Mouse (Mus musculus) liver, embryonic 15.5 days (tissue): ENCODE data around the gene Gpr179. TPM values are rescaled to one million over a fixed set of nuclear protein-coding genes. Genes with fewer than 3 reads are reported as not detected.

ENCODE experiments used
- ATAC-seq: fragments of 200-750 bp; cut with Nextera tagmentation; 2 replicates; pipeline ENCODE4 v1.8.0; 2017; ENCODE audit warnings: moderate number of reproducible peaks, mild to moderate bottlenecking, moderate library complexity; ENCODE audit not compliant: insufficient read depth
- H3K27ac ChIP-seq: fragments of 300-500 bp; sonication (generic); replicated peaks from 2 replicates; pipeline ENCODE4 v1.5.1; 2015; ENCODE audit warnings: mild to moderate bottlenecking, inconsistent platforms
- H3K27me3 ChIP-seq: fragments of 300-500 bp; sonication (generic); 2 replicates; pipeline ENCODE4 v1.6.1; 2015; ENCODE audit warnings: mild to moderate bottlenecking, inconsistent platforms
- H3K36me3 ChIP-seq: fragments of 300-500 bp; sonication (generic); replicated peaks from 2 replicates; pipeline ENCODE4 v1.6.1; 2015; ENCODE audit warnings: moderate library complexity, mild to moderate bottlenecking, inconsistent platforms
- H3K4me1 ChIP-seq: fragments of 300-500 bp; sonication (generic); replicated peaks from 2 replicates; pipeline ENCODE4 v1.6.1; 2015; ENCODE audit warnings: inconsistent platforms
- H3K4me2 ChIP-seq: fragments of 300-500 bp; sonication (generic); 2 replicates; pipeline ENCODE4 v1.6.1; 2015; ENCODE audit warnings: moderate library complexity, mild to moderate bottlenecking, inconsistent platforms
- H3K4me3 ChIP-seq: fragments of 300-500 bp; sonication (generic); replicated peaks from 2 replicates; pipeline ENCODE4 v1.5.1; 2015; ENCODE audit warnings: mild to moderate bottlenecking, inconsistent platforms
- H3K9ac ChIP-seq: fragments of 300-500 bp; sonication (generic); 2 replicates; pipeline ENCODE4 v1.6.1; 2015; ENCODE audit warnings: moderate library complexity, mild to moderate bottlenecking, inconsistent platforms
- H3K9me3 ChIP-seq: fragments of 300-500 bp; sonication (generic); replicated peaks from 2 replicates; pipeline ENCODE4 v1.6.1; 2016; ENCODE audit warnings: inconsistent platforms
- WGBS: fragments of 180-500 bp; shearing (Covaris S2); methylation state at CpG from one replicate; pipeline ENCODE4 v1.1.7; 2015; ENCODE audit warnings: mixed read lengths; ENCODE audit not compliant: insufficient replicate concordance; 5-methylcytosine and 5-hydroxymethylcytosine counted together
- polyA plus RNA-seq: library from polyadenylated mRNA; unstranded; fragments of >200 nt; fragmentation: Nextera tagmentation; extraction: Ambion mirVana; gene quantifications from 2 replicates; pipeline ENCODE4 v1.2.1, GENCODE M21; 2015

Gpr179 gene
- polyA plus RNA-seq, 1 experiment from 2014 or later: not detected

DNA sequence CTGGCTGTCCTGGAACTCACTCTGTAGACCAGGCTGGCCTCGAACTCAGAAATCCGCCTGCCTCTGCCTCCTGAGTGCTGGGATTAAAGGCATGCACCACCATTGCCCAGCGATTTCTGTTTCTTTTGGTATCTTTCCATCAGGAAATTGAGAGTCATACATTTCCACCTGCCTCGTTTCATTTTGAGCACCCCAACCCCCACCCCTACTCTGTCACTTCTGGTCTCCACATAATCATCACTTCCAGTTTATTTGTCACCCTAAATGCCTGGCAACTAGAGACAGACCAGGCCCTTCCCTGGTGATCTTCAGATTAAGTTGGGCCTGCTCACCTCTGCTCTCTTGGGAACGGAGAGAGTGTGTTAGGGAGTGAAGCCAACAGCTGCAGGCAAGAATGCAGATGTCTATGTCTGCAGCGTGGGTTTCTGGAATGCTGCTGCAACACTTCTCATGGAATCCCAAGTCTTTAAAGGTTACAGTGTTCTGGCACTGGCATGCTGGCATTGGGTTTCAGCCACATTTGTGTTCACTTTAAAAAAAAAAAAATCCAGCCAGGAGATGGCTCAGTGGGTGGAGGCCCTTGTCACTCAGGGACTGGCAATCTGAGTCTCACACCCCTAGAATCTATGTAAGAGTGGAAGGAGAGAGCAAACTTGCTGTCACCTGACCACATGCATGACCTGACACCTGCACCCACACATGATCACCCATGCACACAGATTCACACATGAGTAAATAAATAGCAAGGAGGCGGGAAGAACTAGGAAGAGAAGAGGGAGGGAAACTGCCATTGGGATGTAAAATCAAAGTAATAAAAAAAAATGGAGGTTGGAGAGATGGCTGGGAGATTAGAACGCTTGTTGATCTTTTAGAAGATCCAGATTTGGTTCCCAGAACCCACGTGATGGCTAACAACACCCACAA is 65.8 kb downstream of the Gpr179 start:
- Histone ChIP-seq H3K4me3 (no peak overlapping the region), H3K4me1 (peaks cover 2% of the 10 kb centered on the region), H3K27ac (no peak overlapping the region), H3K9ac (no peak overlapping the region), H3K9me3 (no peaks in the 10 kb centered on the region), H3K27me3 (peaks cover 7% of the 10 kb centered on the region; the same call in 1 of the 2 replicates), H3K4me2 (no peak overlapping the region), H3K36me3 (no peaks in the 10 kb centered on the region)
- 54% methylated on average over 9 of the region's 9 CpGs for WGBS
- ATAC-seq: no peak

DNA sequence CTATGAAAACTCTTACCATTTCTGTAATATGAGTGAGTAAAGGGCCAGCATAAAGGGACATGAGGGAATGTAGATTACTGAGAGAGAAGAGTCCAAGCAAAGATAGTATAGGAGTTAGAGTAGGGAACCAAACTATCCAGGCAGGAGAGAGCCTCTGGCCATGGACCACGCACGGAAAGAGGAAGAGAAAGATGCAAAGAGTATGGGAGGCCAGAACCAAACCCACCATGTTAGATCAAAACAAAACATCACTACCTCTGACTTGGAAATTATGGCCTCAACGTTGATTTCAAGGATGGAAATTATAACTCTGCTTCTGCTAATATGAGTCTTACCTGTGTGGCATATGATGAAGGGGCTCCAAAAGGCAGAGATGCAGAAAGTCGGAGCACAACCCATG is 67.0 kb downstream of the Gpr179 start:
- no peak overlapping the region for H3K27ac ChIP-seq
- H3K9ac ChIP-seq: no peak overlapping the region
- no peak overlapping the region for H3K4me3 ChIP-seq
- no peaks in the 10 kb centered on the region for H3K9me3 ChIP-seq
- H3K36me3 ChIP-seq: no peaks in the 10 kb centered on the region
- 51% methylated on average over 4 of the region's 4 CpGs for WGBS
- peaks cover 9% of the 10 kb centered on the region for H3K4me1 ChIP-seq
- no peak for ATAC-seq
- no peak overlapping the region for H3K4me2 ChIP-seq
- peaks cover 7% of the 10 kb centered on the region; the same call in 1 of the 2 replicates for H3K27me3 ChIP-seq

DNA sequence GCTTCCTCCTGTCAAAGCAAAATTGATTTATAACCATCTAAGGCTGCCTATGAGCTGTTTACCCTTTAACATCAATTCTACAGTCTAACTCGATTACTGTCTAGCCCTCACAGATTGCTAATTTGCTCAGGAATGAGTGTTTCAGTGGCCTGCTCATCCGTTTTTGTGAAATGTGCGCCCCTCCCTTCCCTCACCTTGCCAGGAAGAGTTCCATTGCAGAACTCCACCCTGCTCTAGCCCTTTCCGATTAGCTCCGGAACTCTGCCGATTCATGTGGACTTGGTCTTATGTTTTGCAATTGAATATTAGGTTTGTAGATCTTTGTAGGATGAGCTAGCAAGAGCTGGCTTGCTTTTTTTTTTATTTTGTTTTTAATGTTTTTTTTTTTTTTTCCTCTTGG is 69.7 kb downstream of the Gpr179 start:
- no peak overlapping the region for H3K27ac ChIP-seq
- no peak for ATAC-seq
- H3K4me3 ChIP-seq: no peak overlapping the region
- peaks cover 32% of the 10 kb centered on the region for H3K4me1 ChIP-seq
- WGBS: 70% methylated on average over 6 of the region's 6 CpGs
- H3K36me3 ChIP-seq: no peaks in the 10 kb centered on the region
- H3K27me3 ChIP-seq: peaks cover 5% of the 10 kb centered on the region; the same call in 1 of the 2 replicates
- H3K4me2 ChIP-seq: no peak overlapping the region
- H3K9me3 ChIP-seq: no peaks in the 10 kb centered on the region
- no peak overlapping the region for H3K9ac ChIP-seq

Other genes with a start within 250 kb of the Gpr179 start
- gene Tbx21, start 236.7 kb downstream of the Gpr179 start, polyA plus RNA-seq: 0.08 and 0.15 TPM in 2 replicates
- 1.9 and 2.1 TPM in 2 replicates for gene Tbkbp1, start 200.6 kb downstream of the Gpr179 start, polyA plus RNA-seq
- 18.4 and 18.6 TPM in 2 replicates for gene Kpnb1, start 164.2 kb downstream of the Gpr179 start, polyA plus RNA-seq
- gene Npepps, start 71.4 kb downstream of the Gpr179 start, polyA plus RNA-seq: 18.6 and 21.4 TPM in 2 replicates
- gene Mrpl45, start 36.4 kb downstream of the Gpr179 start, polyA plus RNA-seq: 21.4 and 24.4 TPM in 2 replicates
- gene Socs7, start 10.5 kb upstream of the Gpr179 start, polyA plus RNA-seq: 1.1 and 1.3 TPM in 2 replicates
- gene Arhgap23, start 63.5 kb upstream of the Gpr179 start, polyA plus RNA-seq: 6.6 and 9.4 TPM in 2 replicates
- gene 4933428G20Rik, start 148.3 kb upstream of the Gpr179 start, polyA plus RNA-seq: 0.39 and 0.61 TPM in 2 replicates
- gene Srcin1, start 224.1 kb upstream of the Gpr179 start, polyA plus RNA-seq: 0.02 TPM in 1 of 2 replicates, not detected in the other